Mouse (Mus musculus): ENCODE measurements around the gene Ctu2.

GRCm38 (mm10) chr8:122473911-122474421, 2.0 kb upstream of the Ctu2 start:
- TF ChIP-seq CTCF (IDR thresholded peaks at IDR 0.05; ENCODE audit: low read depth, low read length) (no peak), POLR2AphosphoS5 (IDR thresholded peaks at IDR 0.05; ENCODE audit: insufficient replicate concordance, low read depth, low read length) (no peak), GATA1 (IDR thresholded peaks at IDR 0.05; ENCODE audit: borderline replicate concordance, low read length) (no peak), TAL1 (conservative IDR thresholded peaks at IDR 0.05; ENCODE audit: low read depth, low read length) (no peak)

Measured in G1E (cell line).